Comparison of ENCODE assay signal across 33 mouse cellular contexts in genomic region chr4:117239153-117239552, GRCm38 (mm10). TPM values are rescaled to one million over a fixed set of nuclear protein-coding genes. Genes with fewer than 3 reads are reported as not detected.
A peak's percentile ranks its signal among the peaks of the same experiment; 100 is the strongest.
DNase-seq lines count a peak whose midpoint lies in the region; ATAC-seq lines count a peak whose summit lies in the region.
"Had no signal": no experiment of that assay in that cellular context is flagged by ENCODE, and none has a peak within 500 bp of the region (broad histone marks: within the 10 kb centered on the region; RNA-seq: fewer than 3 reads in every experiment).

No protein-coding gene starts in this region.

- H3K9ac ChIP-seq in kidney, embryonic 14.5 days (ENCODE audit: low read depth, low read length), result no peak overlapping the region
- H3K9ac ChIP-seq in lung, embryonic 16.5 days (ENCODE audit: low read length), result no peak overlapping the region
- no peak overlapping the region for H3K9ac ChIP-seq in stomach, embryonic 16.5 days (ENCODE audit: low read length)
- H3K9ac ChIP-seq: embryonic facial prominence, embryonic 12.5 days; hindbrain, embryonic 13.5 days; limb, embryonic 13.5 days; liver, embryonic 12.5 days; liver, postnatal 0 days had no signal

- H3K27ac ChIP-seq in kidney, embryonic 14.5 days (ENCODE audit: low read depth, low read length), result no peak overlapping the region
- H3K27ac ChIP-seq in lung, embryonic 16.5 days (ENCODE audit: low read length), result peak overlapping the region; percentile 50
- peak overlapping the region; percentile 50; the same call in 1 of the 2 replicates for H3K27ac ChIP-seq in stomach, embryonic 16.5 days (ENCODE audit: low read length)
- H3K27ac ChIP-seq: embryonic facial prominence, embryonic 12.5 days; gastrocnemius, adult 2 months; hindbrain, embryonic 13.5 days; kidney, postnatal 0 days; limb, embryonic 13.5 days; liver, embryonic 12.5 days had no signal

- H3K27me3 ChIP-seq in kidney, embryonic 14.5 days (ENCODE audit: control insufficient read depth, insufficient read depth, low read length), result no peaks in the 10 kb centered on the region
- H3K27me3 ChIP-seq in lung, embryonic 16.5 days (ENCODE audit: control insufficient read depth, insufficient read depth, low read depth, low read length), result no peaks in the 10 kb centered on the region
- H3K27me3 ChIP-seq in stomach, embryonic 16.5 days (ENCODE audit: control insufficient read depth, insufficient read depth, low read length), result no peaks in the 10 kb centered on the region
- H3K27me3 ChIP-seq: embryonic facial prominence, embryonic 12.5 days; hindbrain, embryonic 13.5 days; limb, embryonic 13.5 days had no signal

- no peak overlapping the region for H3K4me2 ChIP-seq in kidney, embryonic 14.5 days (replicated peaks; ENCODE audit: low read depth, low read length)
- H3K4me2 ChIP-seq in lung, embryonic 16.5 days (ENCODE audit: low read depth, low read length), result no peak overlapping the region
- H3K4me2 ChIP-seq in stomach, embryonic 16.5 days (ENCODE audit: low read depth, low read length), result no peak overlapping the region
- H3K4me2 ChIP-seq: embryonic facial prominence, embryonic 12.5 days; heart, embryonic 11.5 days; hindbrain, embryonic 13.5 days; limb, embryonic 13.5 days; liver, embryonic 12.5 days; midbrain, embryonic 11.5 days had no signal

- H3K4me3 ChIP-seq in kidney, embryonic 14.5 days (ENCODE audit: low read length), result no peak overlapping the region
- no peak overlapping the region for H3K4me3 ChIP-seq in lung, embryonic 16.5 days (ENCODE audit: low read length)
- H3K4me3 ChIP-seq in stomach, embryonic 16.5 days (replicated peaks; ENCODE audit: low read length), result no peak overlapping the region
- H3K4me3 ChIP-seq: embryonic facial prominence, embryonic 12.5 days; gastrocnemius, adult 2 months; hindbrain, embryonic 13.5 days; limb, embryonic 13.5 days; liver, embryonic 12.5 days had no signal

- H3K9me3 ChIP-seq in kidney, embryonic 14.5 days (ENCODE audit: control insufficient read depth, low read length), result no peaks in the 10 kb centered on the region
- H3K9me3 ChIP-seq in lung, embryonic 16.5 days (ENCODE audit: control insufficient read depth, low read length), result no peaks in the 10 kb centered on the region
- H3K9me3 ChIP-seq in stomach, embryonic 16.5 days (replicated peaks; ENCODE audit: control insufficient read depth, low read length), result no peaks in the 10 kb centered on the region
- H3K9me3 ChIP-seq: embryonic facial prominence, embryonic 12.5 days; hindbrain, embryonic 13.5 days; limb, embryonic 13.5 days; liver, embryonic 12.5 days had no signal

- 0 out of 2 replicates have a peak, but pooled peaks cover 3% of the 10 kb centered on the region for H3K4me1 ChIP-seq in kidney, embryonic 14.5 days (ENCODE audit: control insufficient read depth, insufficient read depth, low read length)
- H3K4me1 ChIP-seq in lung, embryonic 16.5 days (replicated peaks; ENCODE audit: control insufficient read depth, insufficient read depth, low read length), result peaks cover 15% of the 10 kb centered on the region
- H3K4me1 ChIP-seq in stomach, embryonic 16.5 days (ENCODE audit: control insufficient read depth, insufficient read depth, low read length), result peaks cover 6% of the 10 kb centered on the region; the same call in 1 of the 2 replicates
- H3K4me1 ChIP-seq: hindbrain, embryonic 13.5 days; liver, embryonic 12.5 days had no signal

- no peaks in the 10 kb centered on the region for H3K36me3 ChIP-seq in kidney, embryonic 14.5 days (ENCODE audit: control insufficient read depth, insufficient read depth, low read length)
- no peaks in the 10 kb centered on the region for H3K36me3 ChIP-seq in lung, embryonic 16.5 days (ENCODE audit: control insufficient read depth, insufficient read depth, low read length)
- H3K36me3 ChIP-seq in stomach, embryonic 16.5 days (ENCODE audit: control insufficient read depth, insufficient read depth, low read length), result no peaks in the 10 kb centered on the region
- H3K36me3 ChIP-seq: embryonic facial prominence, embryonic 12.5 days; G1E; hindbrain, embryonic 13.5 days; limb, embryonic 13.5 days; liver, embryonic 12.5 days had no signal

- no peak for ATAC-seq in kidney, embryonic 14.5 days (ENCODE audit: low FRiP score, low TSS enrichment)
- peak; percentile 56; the same call in 1 of the 2 replicates for ATAC-seq in lung, embryonic 16.5 days (ENCODE audit: low read depth)
- peak; percentile 72; the same call in 1 of the 2 replicates for ATAC-seq in stomach, embryonic 16.5 days (ENCODE audit: insufficient read depth, low FRiP score)
- ATAC-seq in frontal cortex, adult (ENCODE audit: low TSS enrichment), result no peak
- ATAC-seq: forebrain, embryonic 14.5 days; liver, embryonic 12.5 days; liver, postnatal 0 days; midbrain, embryonic 16.5 days had no signal

- peak; percentile 44 for DNase-seq in kidney, adult 11 months
- no peak for DNase-seq in lung, postnatal 25 days (ENCODE audit: low spot score)
- DNase-seq in kidney, postnatal 14 days, result peak; percentile 63
- no peak for DNase-seq in heart, postnatal 4 days
- DNase-seq: adrenal gland, adult 8-10 months; cerebellum, adult 9-10 months; cerebellum, postnatal 36 days; embryo, embryonic 11 days; gastrocnemius, adult 2 months; gastrocnemius, postnatal 36 days; heart, adult 18-20 months; heart, postnatal 36 days; liver, postnatal 0 days; right cerebral cortex, adult 18-20 months; right cerebral cortex, postnatal 4 days; thymus, postnatal 14 days had no signal

- WGBS in kidney, embryonic 14.5 days, result 40% methylated on average over 2 of the region's 2 CpGs
- 22% methylated on average over 2 of the region's 2 CpGs for WGBS in lung, embryonic 16.5 days
- 34% methylated on average over 2 of the region's 2 CpGs for WGBS in stomach, embryonic 16.5 days

RNA-seq across cellular contexts. Expression of gene Tmem53, which starts 12.6 kb away (rescaled TPM):
- 10.1 and 13.8 TPM in 2 replicates for polyA plus RNA-seq in kidney, embryonic 14.5 days (2014; fragmentation: Nextera tagmentation; extraction: Ambion mirVana)
- polyA plus RNA-seq in lung, embryonic 16.5 days (2015; fragmentation: Nextera tagmentation; extraction: Ambion mirVana), result 19.9 and 25.3 TPM in 2 replicates
- polyA plus RNA-seq in stomach, embryonic 16.5 days (2015; fragmentation: Nextera tagmentation; extraction: Ambion mirVana), result 14.2 and 14.6 TPM in 2 replicates
- total RNA-seq in heart, postnatal 4 days (2021), result 10 to 100 TPM; 25.5 to 27.1 TPM
- total RNA-seq: neutrophil, adult 5-6 weeks had no signal

RNA-seq across cellular contexts. Expression of gene Armh1, which starts 12.8 kb away (rescaled TPM):
- 0.15 and 0.54 TPM in 2 replicates for polyA plus RNA-seq in kidney, embryonic 14.5 days (2014; fragmentation: Nextera tagmentation; extraction: Ambion mirVana)
- polyA plus RNA-seq in lung, embryonic 16.5 days (2015; fragmentation: Nextera tagmentation; extraction: Ambion mirVana), result 2.0 and 3.6 TPM in 2 replicates
- 0.32 and 0.61 TPM in 2 replicates for polyA plus RNA-seq in stomach, embryonic 16.5 days (2015; fragmentation: Nextera tagmentation; extraction: Ambion mirVana)
- under 1 TPM; 0.38 to 0.43 TPM for total RNA-seq in heart, postnatal 4 days (2021)
- total RNA-seq: G1E; gastrocnemius, adult 2 months; gastrocnemius, postnatal 36 days; heart, postnatal 36 days; megakaryocyte, adult 5-6 weeks; neutrophil, adult 5-6 weeks had no signal
- polyA plus RNA-seq: G1E; liver, postnatal 0 days; neural tube, embryonic 11.5 days had no signal

RNA-seq across cellular contexts. Expression of gene Kif2c, which starts 56.7 kb away (rescaled TPM):
- 63.8 and 74.6 TPM in 2 replicates for polyA plus RNA-seq in kidney, embryonic 14.5 days (2014; fragmentation: Nextera tagmentation; extraction: Ambion mirVana)
- 70.7 and 77.6 TPM in 2 replicates for polyA plus RNA-seq in lung, embryonic 16.5 days (2015; fragmentation: Nextera tagmentation; extraction: Ambion mirVana)
- polyA plus RNA-seq in stomach, embryonic 16.5 days (2015; fragmentation: Nextera tagmentation; extraction: Ambion mirVana), result 42.4 and 44.3 TPM in 2 replicates
- 10 to 100 TPM; 17.7 to 19.7 TPM for total RNA-seq in heart, postnatal 4 days (2021)
- total RNA-seq: gastrocnemius, adult 2 months had no signal

Comparison
In these comparisons a context has a peak if more than half of its experiments do, and no peak if none do; other contexts are left out.
1. DNase-seq: peak in kidney, adult 11 months (single experiment) and kidney, postnatal 14 days (single experiment); none in lung, postnatal 25 days (single experiment) and heart, postnatal 4 days (single experiment).
2. ATAC-seq: peak in lung, embryonic 16.5 days (single experiment) and stomach, embryonic 16.5 days (single experiment); none in kidney, embryonic 14.5 days (single experiment) and frontal cortex, adult (single experiment).